Mouse (Mus musculus) erythroblast, embryonic 14.5 days (primary cell): Measurements from ENCODE around the gene Ano9. TPM values are rescaled to one million over a fixed set of nuclear protein-coding genes. Genes with fewer than 3 reads are reported as not detected.

ENCODE experiments used
- H3K27me3 ChIP-seq: 2 replicates; pipeline ENCODE4 v1.6.1; 2012; ENCODE audit warnings: inconsistent platforms; ENCODE audit not compliant: control insufficient read depth
- H3K36me3 ChIP-seq: 2 replicates; pipeline ENCODE4 v1.6.1; 2012; ENCODE audit warnings: mild to moderate bottlenecking, inconsistent platforms; ENCODE audit not compliant: control insufficient read depth
- H3K4me1 ChIP-seq: 2 replicates; pipeline ENCODE4 v1.6.1; 2012; ENCODE audit warnings: inconsistent platforms; ENCODE audit not compliant: control insufficient read depth
- H3K4me3 ChIP-seq: replicated peaks from 2 replicates; pipeline ENCODE3; 2012; ENCODE audit warnings: moderate library complexity, mild to moderate bottlenecking, inconsistent platforms
- H3K9me3 ChIP-seq: 2 replicates; pipeline ENCODE4 v1.6.1; 2012; ENCODE audit warnings: low read length, inconsistent platforms, mixed read lengths; ENCODE audit not compliant: control insufficient read depth
- GATA1 ChIP-seq: IDR thresholded peaks from 2 replicates; pipeline ENCODE4 v1.6.1; 2012; ENCODE audit warnings: low read length, inconsistent platforms, mixed read lengths
- TAL1 ChIP-seq: IDR thresholded peaks from 3 replicates; pipeline ENCODE4 v1.6.1; 2012; ENCODE audit warnings: low read length, inconsistent platforms, mixed read lengths
- polyA plus RNA-seq: library from polyadenylated mRNA; stranded (reverse); fragments of >175 nt; gene quantifications from 2 replicates; pipeline ENCODE4 v1.2.3, GENCODE M21; 2012

The Ano9 gene
- polyA plus RNA-seq, 1 experiment: not detected

DNA sequence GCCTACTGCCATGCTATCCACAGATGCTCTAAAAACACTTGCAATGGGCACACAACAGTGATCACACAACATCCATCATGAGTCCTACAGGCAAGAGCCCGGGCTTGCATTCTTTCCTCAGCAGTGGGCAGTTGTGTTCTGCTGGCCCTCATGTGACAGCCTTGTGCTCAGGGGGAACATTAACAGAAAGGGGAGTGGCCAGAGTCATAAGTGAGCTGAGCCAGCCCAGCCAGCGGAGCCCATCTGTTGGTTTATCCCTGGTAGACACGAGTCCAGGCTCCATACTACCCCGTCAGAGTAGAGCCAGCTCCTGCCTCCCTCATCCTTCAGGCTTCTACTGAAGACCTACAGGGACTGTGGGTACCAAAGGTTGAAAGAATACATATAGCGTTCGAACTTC is 23.7 kb downstream of the Ano9 start:
- H3K9me3 ChIP-seq: no peaks in the 10 kb centered on the region
- peaks cover 24% of the 10 kb centered on the region for H3K27me3 ChIP-seq
- peaks cover 2% of the 10 kb centered on the region; the same call in 1 of the 2 replicates for H3K36me3 ChIP-seq
- H3K4me3 ChIP-seq: no peak overlapping the region
- peaks cover 53% of the 10 kb centered on the region for H3K4me1 ChIP-seq
- TF ChIP-seq TAL1 (no peak), GATA1 (no peak)

GRCm38 (mm10) chr7:141092051-141092735 is 25.4 kb downstream of the Ano9 start:
- Histone ChIP-seq H3K4me3 (peak overlapping the region; percentile 21), H3K27me3 (peaks cover 37% of the 10 kb centered on the region), H3K4me1 (peaks cover 56% of the 10 kb centered on the region), H3K9me3 (no peaks in the 10 kb centered on the region; the same call in 1 of the 2 replicates), H3K36me3 (peaks cover 2% of the 10 kb centered on the region; the same call in 1 of the 2 replicates)
- no peak for TF ChIP-seq GATA1
- TF ChIP-seq TAL1: no peak

GRCm38 (mm10) chr7:141090228-141090627 is 27.4 kb downstream of the Ano9 start:
- peaks cover 2% of the 10 kb centered on the region; the same call in 1 of the 2 replicates for H3K36me3 ChIP-seq
- TF ChIP-seq GATA1: no peak
- no peak for TF ChIP-seq TAL1
- H3K27me3 ChIP-seq: peaks cover 48% of the 10 kb centered on the region
- H3K9me3 ChIP-seq: no peaks in the 10 kb centered on the region; the same call in 1 of the 2 replicates
- H3K4me3 ChIP-seq: no peak overlapping the region
- H3K4me1 ChIP-seq: peaks cover 38% of the 10 kb centered on the region

- peaks cover 31% of the 10 kb centered on the region for H3K4me1 ChIP-seq
- H3K4me3 ChIP-seq: no peak overlapping the region
- H3K27me3 ChIP-seq: peaks cover 51% of the 10 kb centered on the region
- TF ChIP-seq TAL1: no peak
- no peak for TF ChIP-seq GATA1
- H3K9me3 ChIP-seq: no peaks in the 10 kb centered on the region; the same call in 1 of the 2 replicates
- peaks cover 2% of the 10 kb centered on the region; the same call in 1 of the 2 replicates for H3K36me3 ChIP-seq
Measured at GRCm38 (mm10) chr7:141088473-141088872, 29.1 kb downstream of the Ano9 start.

GRCm38 (mm10) chr7:141087894-141088293 is 29.7 kb downstream of the Ano9 start:
- Histone ChIP-seq H3K27me3 (peaks cover 54% of the 10 kb centered on the region), H3K36me3 (peaks cover under 1% of the 10 kb centered on the region; the same call in 1 of the 2 replicates), H3K9me3 (no peaks in the 10 kb centered on the region; the same call in 1 of the 2 replicates), H3K4me3 (no peak overlapping the region), H3K4me1 (peaks cover 25% of the 10 kb centered on the region)
- TF ChIP-seq TAL1 (no peak), GATA1 (no peak)

DNA sequence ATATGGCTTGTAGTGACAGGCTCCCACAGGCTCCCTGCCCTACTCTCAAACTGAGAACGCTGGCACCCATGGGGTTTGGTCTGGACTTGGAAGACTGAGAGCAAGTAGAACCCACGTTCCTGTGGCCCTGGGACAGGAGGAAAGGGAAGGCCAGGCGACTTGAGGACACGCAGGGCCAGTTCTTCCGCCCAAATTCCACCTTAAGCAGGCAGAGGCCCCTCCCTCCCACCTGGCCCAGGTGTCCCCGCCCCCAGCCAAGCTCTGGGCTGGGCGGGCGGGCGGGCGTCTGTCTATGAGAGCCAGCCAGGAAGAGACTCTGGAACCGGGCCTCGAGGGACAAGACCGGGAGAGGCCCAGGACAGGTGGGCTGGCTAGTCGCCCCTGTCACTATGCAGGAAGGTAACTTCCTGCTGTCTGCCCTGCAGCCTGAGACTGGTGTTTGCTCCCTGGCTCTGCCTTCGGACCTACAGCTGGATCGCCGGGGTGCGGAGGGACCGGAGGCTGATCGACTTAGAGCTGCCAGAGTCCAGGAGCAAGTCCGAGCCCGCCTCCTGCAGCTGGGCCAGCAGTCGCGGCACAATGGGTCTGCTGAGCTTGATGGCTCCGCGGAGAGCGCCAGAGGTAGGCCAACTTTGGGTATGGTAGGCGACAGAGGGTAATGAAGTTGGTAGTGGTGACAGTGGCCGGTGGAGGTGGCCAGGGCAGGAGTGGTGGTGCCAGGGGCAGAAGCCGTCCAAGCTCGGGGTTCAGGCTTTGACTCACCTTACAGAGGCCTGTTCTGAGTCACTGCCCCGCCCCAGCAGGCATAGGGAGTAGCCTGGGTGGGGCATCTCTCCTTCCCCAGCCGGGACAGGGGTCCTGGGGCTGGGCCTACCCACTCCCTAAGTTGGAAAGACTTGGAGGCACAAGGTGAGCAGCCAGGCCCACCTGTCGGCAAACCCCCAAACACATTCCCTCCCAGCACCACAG is 37.8 kb downstream of the Ano9 start:
- Histone ChIP-seq H3K36me3 (no peaks in the 10 kb centered on the region), H3K4me1 (peaks cover 7% of the 10 kb centered on the region), H3K27me3 (peaks cover 35% of the 10 kb centered on the region), H3K9me3 (no peaks in the 10 kb centered on the region), H3K4me3 (no peak overlapping the region)
- TF ChIP-seq TAL1: no peak

DNA sequence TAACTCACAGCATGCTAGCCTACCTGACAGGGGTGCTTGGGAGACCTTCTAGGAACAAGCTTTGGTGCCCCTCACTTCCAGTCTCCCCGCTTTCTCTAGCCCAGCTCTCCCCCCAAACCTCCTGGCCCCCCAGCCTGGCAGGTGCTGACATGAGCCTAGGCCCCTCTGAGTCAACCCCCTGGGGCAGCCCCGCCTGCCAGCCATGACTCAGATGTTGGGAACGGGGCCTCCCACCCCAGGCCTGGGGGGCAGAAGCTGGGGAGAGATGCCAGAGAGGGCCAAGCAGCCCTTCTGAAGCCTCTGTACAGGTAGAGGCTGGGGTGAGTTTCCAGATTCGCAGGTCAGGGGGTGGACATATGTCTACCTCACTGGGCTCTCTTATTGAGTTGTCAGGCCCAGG is 38.7 kb downstream of the Ano9 start:
- peaks cover 38% of the 10 kb centered on the region for H3K27me3 ChIP-seq

GRCm38 (mm10) chr7:141077841-141078240 is 39.8 kb downstream of the Ano9 start, which contains the start of gene Pkp3:
Pkp3 (plus strand) TSS chr7:141078218.
- H3K4me1 ChIP-seq: peaks cover 7% of the 10 kb centered on the region
- H3K27me3 ChIP-seq: peaks cover 41% of the 10 kb centered on the region

More for the DNA sequence above, 38.7 kb downstream of the Ano9 start:
- Histone ChIP-seq H3K4me1 (peaks cover 7% of the 10 kb centered on the region), H3K9me3 (no peaks in the 10 kb centered on the region), H3K36me3 (no peaks in the 10 kb centered on the region), H3K4me3 (no peak overlapping the region)
- TF ChIP-seq TAL1 (no peak), GATA1 (no peak)

GRCm38 (mm10) chr7:141073782-141074181 is 43.8 kb downstream of the Ano9 start:
- no peak overlapping the region for H3K4me3 ChIP-seq
- H3K4me1 ChIP-seq: peaks cover 10% of the 10 kb centered on the region
- no peaks in the 10 kb centered on the region for H3K36me3 ChIP-seq
- H3K27me3 ChIP-seq: peaks cover 63% of the 10 kb centered on the region
- TF ChIP-seq TAL1 (no peak), GATA1 (no peak)
- H3K9me3 ChIP-seq: no peaks in the 10 kb centered on the region; the same call in 1 of the 2 replicates

More at GRCm38 (mm10) chr7:141077841-141078240, 39.8 kb downstream of the Ano9 start, which contains the start of gene Pkp3:
- Histone ChIP-seq H3K4me3 (no peak within 1 kb of the TSS), H3K9me3 (no peaks in the 10 kb centered on the region), H3K36me3 (no peaks in the 10 kb centered on the region)
- no peak for TF ChIP-seq TAL1
- no peak for TF ChIP-seq GATA1
